Comparison of ENCODE assay signal across 8 mouse cellular contexts in genomic region chr9:120455768-120456655, GRCm38 (mm10). TPM values are rescaled to one million over a fixed set of nuclear protein-coding genes. Genes with fewer than 3 reads are reported as not detected.
DNase-seq lines count a peak whose midpoint lies in the region; ATAC-seq lines count a peak whose summit lies in the region.

No protein-coding gene starts in this region.

- H3K27me3 ChIP-seq in kidney, embryonic 15.5 days: no peaks in the 10 kb centered on the region
- no peaks in the 10 kb centered on the region for H3K27me3 ChIP-seq in midbrain, embryonic 15.5 days (replicated peaks)
- no peaks in the 10 kb centered on the region for H3K27me3 ChIP-seq in liver, embryonic 11.5 days (replicated peaks; ENCODE audit: control insufficient read depth, insufficient read depth, low read length)

- intact Hi-C loops in heart, postnatal 10 days (cut with DNase I): no loop called here

- 0 out of 2 replicates have a peak, but pooled peaks have one; percentile 69 for ATAC-seq in kidney, embryonic 15.5 days (replicated peaks; ENCODE audit: low FRiP score)
- ATAC-seq in midbrain, embryonic 15.5 days (replicated peaks): peak; percentile 75
- ATAC-seq in liver, embryonic 11.5 days (replicated peaks; ENCODE audit: low FRiP score): no peak

- no peaks in the 10 kb centered on the region for H3K36me3 ChIP-seq in kidney, embryonic 15.5 days
- H3K36me3 ChIP-seq in midbrain, embryonic 15.5 days (replicated peaks): no peaks in the 10 kb centered on the region
- no peaks in the 10 kb centered on the region for H3K36me3 ChIP-seq in liver, embryonic 11.5 days (ENCODE audit: control insufficient read depth, insufficient read depth, low read length)

- 38% methylated on average over 9 of the region's 9 CpGs for WGBS in kidney, embryonic 15.5 days
- WGBS in midbrain, embryonic 15.5 days: 8% methylated on average over 9 of the region's 9 CpGs
- WGBS in liver, embryonic 11.5 days: 45% methylated on average over 9 of the region's 9 CpGs

- no peak for DNase-seq in kidney, adult 18-20 months
- peak; percentile 67 for DNase-seq in embryo, embryonic 10 days (ENCODE audit: low spot score)
- peak; percentile 60 to 61 for DNase-seq in heart, postnatal 10 days
- no peak for DNase-seq in liver, embryonic 11.5 days (ENCODE audit: low spot score)
- no peak for DNase-seq in cerebellum, postnatal 14 days
- no peak for DNase-seq in c-Kit-positive CD71-positive TER-119-positive erythroid progenitor cells, embryonic 14.5 days (ENCODE audit: low spot score)

- H3K4me1 ChIP-seq in kidney, embryonic 15.5 days: peaks cover 8% of the 10 kb centered on the region
- peaks cover 6% of the 10 kb centered on the region; the same call in 1 of the 2 replicates for H3K4me1 ChIP-seq in midbrain, embryonic 15.5 days
- H3K4me1 ChIP-seq in liver, embryonic 11.5 days (replicated peaks; ENCODE audit: control insufficient read depth, insufficient read depth, low read length): no peaks in the 10 kb centered on the region

- H3K4me2 ChIP-seq in kidney, embryonic 15.5 days: no peak overlapping the region
- no peak overlapping the region for H3K4me2 ChIP-seq in midbrain, embryonic 15.5 days
- no peak overlapping the region for H3K4me2 ChIP-seq in liver, embryonic 11.5 days

- no peaks in the 10 kb centered on the region for H3K9me3 ChIP-seq in kidney, embryonic 15.5 days (replicated peaks)
- H3K9me3 ChIP-seq in midbrain, embryonic 15.5 days: no peaks in the 10 kb centered on the region
- H3K9me3 ChIP-seq in liver, embryonic 11.5 days (ENCODE audit: control insufficient read depth, low read length): no peaks in the 10 kb centered on the region

- H3K4me3 ChIP-seq in kidney, embryonic 15.5 days (replicated peaks): no peak overlapping the region
- H3K4me3 ChIP-seq in midbrain, embryonic 15.5 days: no peak overlapping the region
- no peak overlapping the region for H3K4me3 ChIP-seq in liver, embryonic 11.5 days (ENCODE audit: low read depth, low read length)

- H3K27ac ChIP-seq in kidney, embryonic 15.5 days: peak overlapping the region; percentile 30; the same call in 1 of the 2 replicates
- peak overlapping the region; percentile 43 for H3K27ac ChIP-seq in midbrain, embryonic 15.5 days
- no peak overlapping the region for H3K27ac ChIP-seq in liver, embryonic 11.5 days (ENCODE audit: low read depth, low read length)

- no peak overlapping the region for H3K9ac ChIP-seq in kidney, embryonic 15.5 days
- H3K9ac ChIP-seq in midbrain, embryonic 15.5 days: no peak overlapping the region
- no peak overlapping the region for H3K9ac ChIP-seq in liver, embryonic 11.5 days (ENCODE audit: low read depth, low read length)

RNA-seq across cellular contexts. Expression of gene Eif1b, which starts 36.0 kb away (rescaled TPM):
- polyA plus RNA-seq in kidney, embryonic 15.5 days (2015; fragmentation: Nextera tagmentation; extraction: Ambion mirVana): 158 and 175 TPM in 2 replicates
- 10 to 100 TPM; 61.5 to 62.0 TPM for total RNA-seq in heart, postnatal 10 days (2021)
- polyA plus RNA-seq in midbrain, embryonic 15.5 days (2015; fragmentation: Nextera tagmentation; extraction: Ambion mirVana): 294 and 304 TPM in 2 replicates
- polyA plus RNA-seq in liver, embryonic 11.5 days (2014; fragmentation: Nextera tagmentation; extraction: Ambion mirVana): 166 and 171 TPM in 2 replicates

Comparison
In these comparisons a context has a peak if more than half of its experiments do, and no peak if none do; other contexts are left out.
1. DNase-seq: peak in embryo, embryonic 10 days (single experiment) and heart, postnatal 10 days (2 of 2); none in kidney, adult 18-20 months (single experiment), liver, embryonic 11.5 days (single experiment), cerebellum, postnatal 14 days (0 of 2) and c-Kit-positive CD71-positive TER-119-positive erythroid progenitor cells, embryonic 14.5 days (single experiment).